Mouse (Mus musculus) forebrain, postnatal 0 days (tissue): ENCODE results near the gene Dtnb. TPM values are rescaled to one million over a fixed set of nuclear protein-coding genes. Genes with fewer than 3 reads are reported as not detected.
A peak's percentile ranks its signal among the peaks of the same experiment; 100 is the strongest.

Experiments used
- ATAC-seq: fragments of 200-750 bp; cut with Nextera tagmentation; 2 replicates; pipeline ENCODE4 v1.8.0; 2017; ENCODE audit warnings: mild to moderate bottlenecking, moderate library complexity
- DNase-seq: peaks from one replicate; pipeline ENCODE4 v3.0.0-alpha.2; 2015
- H3K27ac ChIP-seq: fragments of 300-500 bp; sonication (generic); 2 replicates; pipeline ENCODE4 v1.5.1; 2014; ENCODE audit warnings: low read depth, mild to moderate bottlenecking, antibody characterized with exemption, low read length, moderate library complexity, mixed read lengths
- H3K27me3 ChIP-seq: fragments of 300-500 bp; sonication (generic); 2 replicates; pipeline ENCODE4 v1.6.1; 2014; ENCODE audit warnings: mild to moderate bottlenecking, low read length, mixed read lengths; ENCODE audit not compliant: insufficient read depth
- H3K36me3 ChIP-seq: fragments of 300-500 bp; sonication (generic); 2 replicates; pipeline ENCODE4 v1.6.1; 2014; ENCODE audit warnings: mild to moderate bottlenecking, moderate library complexity; ENCODE audit not compliant: insufficient read depth
- H3K4me1 ChIP-seq: fragments of 300-500 bp; sonication (generic); 2 replicates; pipeline ENCODE4 v1.6.1; 2014; ENCODE audit warnings: antibody characterized with exemption; ENCODE audit not compliant: insufficient read depth
- H3K4me2 ChIP-seq: fragments of 300-500 bp; sonication (generic); 2 replicates; pipeline ENCODE4 v1.6.1; 2014; ENCODE audit warnings: low read depth, mild to moderate bottlenecking, moderate library complexity
- H3K4me3 ChIP-seq: fragments of 300-500 bp; sonication (generic); 2 replicates; pipeline ENCODE4 v1.5.1; 2014; ENCODE audit warnings: low read depth, low read length, mixed read lengths
- H3K9ac ChIP-seq: fragments of 300-500 bp; sonication (generic); 2 replicates; pipeline ENCODE4 v1.6.1; 2014; ENCODE audit warnings: mild to moderate bottlenecking
- H3K9me3 ChIP-seq: fragments of 300-500 bp; sonication (generic); 2 replicates; pipeline ENCODE4 v1.6.1; 2016; ENCODE audit warnings: low read length
- CTCF ChIP-seq: sonication (generic); IDR thresholded peaks from 2 replicates; pipeline ENCODE4 v1.5.1; 2016; ENCODE audit warnings: antibody characterized with exemption, control low read depth, low read depth
- WGBS: fragments of 180-500 bp; shearing (Covaris S2); extraction: QIAGEN DNeasy Blood & Tissue Kit; methylation state at CpG from one replicate; pipeline ENCODE4 v1.1.7; 2014; 5-methylcytosine and 5-hydroxymethylcytosine counted together
- polyA plus RNA-seq: library from polyadenylated mRNA; unstranded; fragments of >200 nt; fragmentation: Nextera tagmentation; extraction: Ambion mirVana; gene quantifications from 2 replicates; pipeline ENCODE4 v1.2.1, GENCODE M21; 2015
- total RNA-seq: library from RNA; depleted of rRNA; stranded (reverse); fragments of >200 nt; gene quantifications from 2 replicates; pipeline ENCODE4 v1.2.3, GENCODE M21; 2014

Gene Dtnb
- total and polyA plus RNA-seq, 2 experiments from 2014 or later: 45.7 to 51.0 TPM

GRCm38 (mm10) chr12:3724822-3725370, 152.7 kb downstream of the Dtnb start:
- TF ChIP-seq CTCF: no peak
- H3K9ac ChIP-seq: no peak overlapping the region
- H3K36me3 ChIP-seq: no peaks in the 10 kb centered on the region
- H3K4me1 ChIP-seq: no peaks in the 10 kb centered on the region
- no peaks in the 10 kb centered on the region for H3K27me3 ChIP-seq
- H3K27ac ChIP-seq: no peak overlapping the region
- DNase-seq (no peak), ATAC-seq (no peak)
- WGBS: 59% methylated on average over 5 of the region's 5 CpGs
- H3K4me3 ChIP-seq: no peak overlapping the region
- no peak overlapping the region for H3K4me2 ChIP-seq
- H3K9me3 ChIP-seq: no peaks in the 10 kb centered on the region

GRCm38 (mm10) chr12:3729521-3730075, 157.4 kb downstream of the Dtnb start:
- Histone ChIP-seq H3K4me1 (no peaks in the 10 kb centered on the region), H3K36me3 (no peaks in the 10 kb centered on the region), H3K4me3 (no peak overlapping the region), H3K9me3 (no peaks in the 10 kb centered on the region), H3K27ac (no peak overlapping the region), H3K9ac (no peak overlapping the region), H3K4me2 (no peak overlapping the region), H3K27me3 (no peaks in the 10 kb centered on the region)
- no peak for DNase-seq
- no peak for TF ChIP-seq CTCF
- 85% methylated on average over 6 of the region's 6 CpGs for WGBS
- no peak for ATAC-seq

GRCm38 (mm10) chr12:3732623-3733265, 160.6 kb downstream of the Dtnb start:
- Histone ChIP-seq H3K36me3 (no peaks in the 10 kb centered on the region), H3K27me3 (no peaks in the 10 kb centered on the region), H3K9me3 (no peaks in the 10 kb centered on the region), H3K9ac (no peak overlapping the region), H3K4me2 (no peak overlapping the region), H3K4me1 (no peaks in the 10 kb centered on the region), H3K27ac (no peak overlapping the region), H3K4me3 (no peak overlapping the region)
- ATAC-seq: peak; percentile 75
- 20% methylated on average over 11 of the region's 11 CpGs for WGBS
- TF ChIP-seq CTCF: no peak
- peak; percentile 69 for DNase-seq

GRCm38 (mm10) chr12:3733328-3733727, 161.1 kb downstream of the Dtnb start:
- H3K36me3 ChIP-seq: no peaks in the 10 kb centered on the region
- no peak for TF ChIP-seq CTCF
- 73% methylated on average over 7 of the region's 7 CpGs for WGBS
- H3K9me3 ChIP-seq: no peaks in the 10 kb centered on the region
- H3K27ac ChIP-seq: no peak overlapping the region
- no peak overlapping the region for H3K4me3 ChIP-seq
- H3K4me1 ChIP-seq: no peaks in the 10 kb centered on the region
- no peak overlapping the region for H3K9ac ChIP-seq
- no peak overlapping the region for H3K4me2 ChIP-seq
- no peaks in the 10 kb centered on the region for H3K27me3 ChIP-seq
- ATAC-seq: peak; percentile 45; the same call in 1 of the 2 replicates
- DNase-seq: no peak

DNA sequence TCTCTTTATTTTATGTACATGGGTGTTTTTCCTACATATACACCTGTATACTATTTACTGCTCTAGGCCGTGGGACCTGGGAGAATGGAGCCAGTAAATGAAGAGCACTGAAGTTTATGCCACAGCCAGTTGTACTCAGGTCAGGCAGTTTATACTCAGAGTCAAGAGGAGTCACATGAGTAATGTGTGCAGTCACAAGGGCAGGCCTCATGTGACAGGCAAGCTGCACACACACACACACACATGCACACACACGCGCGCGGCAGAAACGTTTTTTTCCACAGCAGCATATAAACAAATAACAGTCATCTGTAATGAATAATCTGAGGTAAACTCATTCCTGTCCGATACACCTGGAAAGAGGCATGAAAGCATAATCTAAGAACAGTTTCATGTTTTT, 164.8 kb downstream of the Dtnb start:
- ATAC-seq: no peak
- WGBS: 89% methylated on average over 7 of the region's 7 CpGs
- no peaks in the 10 kb centered on the region for H3K9me3 ChIP-seq
- no peak overlapping the region for H3K4me2 ChIP-seq
- H3K4me3 ChIP-seq: no peak overlapping the region
- H3K4me1 ChIP-seq: no peaks in the 10 kb centered on the region
- H3K27ac ChIP-seq: no peak overlapping the region
- no peaks in the 10 kb centered on the region for H3K36me3 ChIP-seq
- no peak overlapping the region for H3K9ac ChIP-seq
- no peak for DNase-seq
- H3K27me3 ChIP-seq: no peaks in the 10 kb centered on the region
- TF ChIP-seq CTCF: no peak

- Histone ChIP-seq H3K9me3 (no peaks in the 10 kb centered on the region), H3K4me1 (no peaks in the 10 kb centered on the region), H3K36me3 (no peaks in the 10 kb centered on the region), H3K4me2 (no peak overlapping the region), H3K9ac (no peak overlapping the region), H3K4me3 (no peak overlapping the region), H3K27ac (no peak overlapping the region), H3K27me3 (no peaks in the 10 kb centered on the region)
- 33% methylated on average over 7 of the region's 7 CpGs for WGBS
- ATAC-seq: peak; percentile 74
- no peak for DNase-seq
- TF ChIP-seq CTCF: no peak
Observed at GRCm38 (mm10) chr12:3738741-3739529, 166.8 kb downstream of the Dtnb start.
